Mouse (Mus musculus) midbrain, postnatal 0 days (tissue): ENCODE data around the gene Aagab. TPM values are rescaled to one million over a fixed set of nuclear protein-coding genes. Genes with fewer than 3 reads are reported as not detected.

Source experiments
- ATAC-seq: fragments of 200-750 bp; cut with Nextera tagmentation; 2 replicates; pipeline ENCODE4 v1.8.0; 2017; ENCODE audit warnings: moderate number of reproducible peaks, mild to moderate bottlenecking, moderate TSS enrichment, moderate library complexity; ENCODE audit not compliant: low FRiP score
- DNase-seq: peaks from one replicate; pipeline ENCODE4 v3.0.0-alpha.2; 2015; ENCODE audit warnings: low spot score
- H3K27ac ChIP-seq: fragments of 300-500 bp; sonication (generic); 2 replicates; pipeline ENCODE4 v1.5.1; 2014; ENCODE audit warnings: low read depth, mild to moderate bottlenecking, low read length, mixed read lengths
- H3K27me3 ChIP-seq: fragments of 300-500 bp; sonication (generic); 2 replicates; pipeline ENCODE4 v1.6.1; 2014; ENCODE audit warnings: low read length, control low read depth, mixed read lengths; ENCODE audit not compliant: insufficient read depth
- H3K36me3 ChIP-seq: fragments of 300-500 bp; sonication (generic); 2 replicates; pipeline ENCODE4 v1.6.1; 2014; ENCODE audit warnings: low read length, control low read depth, mixed read lengths; ENCODE audit not compliant: insufficient read depth
- H3K4me1 ChIP-seq: fragments of 300-500 bp; sonication (generic); 2 replicates; pipeline ENCODE4 v1.6.1; 2014; ENCODE audit warnings: mild to moderate bottlenecking, control low read depth, antibody characterized with exemption, low read length, mixed read lengths; ENCODE audit not compliant: insufficient read depth
- H3K4me2 ChIP-seq: fragments of 300-500 bp; sonication (generic); 2 replicates; pipeline ENCODE4 v1.6.1; 2014; ENCODE audit warnings: low read depth, mild to moderate bottlenecking, low read length, mixed read lengths; ENCODE audit not compliant: poor library complexity, severe bottlenecking
- H3K4me3 ChIP-seq: fragments of 300-500 bp; sonication (generic); 2 replicates; pipeline ENCODE4 v1.5.1; 2014; ENCODE audit warnings: low read depth, mild to moderate bottlenecking, low read length, moderate library complexity
- H3K9ac ChIP-seq: fragments of 300-500 bp; sonication (generic); replicated peaks from 2 replicates; pipeline ENCODE4 v1.6.1; 2014; ENCODE audit warnings: mild to moderate bottlenecking, low read length, moderate library complexity, mixed read lengths; ENCODE audit not compliant: poor library complexity, severe bottlenecking
- H3K9me3 ChIP-seq: fragments of 300-500 bp; sonication (generic); 2 replicates; pipeline ENCODE4 v1.6.1; 2016; ENCODE audit warnings: low read length, control low read depth
- CTCF ChIP-seq: IDR thresholded peaks from 2 replicates; pipeline ENCODE4 v1.5.1; 2016; ENCODE audit warnings: antibody characterized with exemption, mild to moderate bottlenecking
- WGBS: fragments of 180-500 bp; shearing (Covaris S2); extraction: QIAGEN DNeasy Blood & Tissue Kit; methylation state at CpG from one replicate; pipeline ENCODE4 v1.1.7; 2014; 5-methylcytosine and 5-hydroxymethylcytosine counted together
- polyA plus RNA-seq: library from polyadenylated mRNA; unstranded; fragments of >200 nt; fragmentation: Nextera tagmentation; extraction: Ambion mirVana; gene quantifications from 2 replicates; pipeline ENCODE4 v1.2.1, GENCODE M21; 2015
- total RNA-seq: library from RNA; depleted of rRNA; stranded (reverse); fragments of >200 nt; gene quantifications from 2 replicates; pipeline ENCODE4 v1.2.3, GENCODE M21; 2014

Gene Aagab
- total and polyA plus RNA-seq, 2 experiments from 2014 or later, result 39.1 to 58.9 TPM

DNA sequence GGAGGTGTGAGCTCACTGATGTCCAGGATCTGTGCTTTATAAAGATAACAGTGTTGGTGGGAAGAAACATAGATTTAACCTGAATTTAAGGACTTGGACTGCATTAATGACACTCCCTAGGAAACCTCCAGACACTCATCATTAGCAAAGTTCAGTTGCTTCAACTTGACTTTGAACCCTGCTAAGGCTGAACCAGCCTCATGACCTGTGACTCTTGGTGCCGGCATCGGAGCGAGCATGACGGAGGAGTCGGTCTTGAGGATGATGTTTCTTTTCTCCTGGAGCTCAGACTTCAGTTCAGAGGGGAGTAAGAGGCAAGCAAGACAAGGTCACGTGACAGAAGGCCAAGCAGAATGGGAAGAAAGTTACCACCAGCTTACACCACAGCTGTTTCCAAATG lies 41.6 kb downstream of the Aagab start:
- ATAC-seq, result no peak
- WGBS, result 94% methylated on average over 6 of the region's 6 CpGs

DNA sequence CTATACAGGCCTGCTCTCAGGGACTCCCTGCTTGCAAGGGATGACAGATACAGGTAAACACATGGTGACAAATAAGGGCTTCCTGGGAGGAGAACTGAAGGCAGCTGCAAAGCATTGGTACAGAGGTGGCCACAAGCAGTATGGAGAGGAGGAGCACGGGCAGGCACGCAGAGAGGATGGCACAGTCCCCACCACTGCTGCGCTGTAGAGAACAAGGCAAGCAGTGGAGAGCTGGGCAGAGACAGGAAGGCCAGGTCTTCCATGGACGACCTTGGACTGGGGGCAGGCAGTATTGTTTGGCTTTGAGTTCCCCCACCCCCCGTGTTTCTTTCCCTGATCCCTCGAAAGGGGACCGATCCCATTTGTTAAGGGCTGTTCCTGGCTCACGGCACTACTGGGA lies 42.6 kb downstream of the Aagab start:
- no peak for TF ChIP-seq CTCF
- no peaks in the 10 kb centered on the region for H3K4me1 ChIP-seq
- H3K27ac ChIP-seq, result no peak overlapping the region
- H3K9me3 ChIP-seq, result no peaks in the 10 kb centered on the region
- peaks cover 15% of the 10 kb centered on the region for H3K36me3 ChIP-seq
- 78% methylated on average over 8 of the region's 8 CpGs for WGBS
- no peak overlapping the region for H3K4me2 ChIP-seq
- DNase-seq, result no peak
- no peak for ATAC-seq
- H3K4me3 ChIP-seq, result no peak overlapping the region
- no peaks in the 10 kb centered on the region for H3K27me3 ChIP-seq
- H3K9ac ChIP-seq, result no peak overlapping the region

More for the DNA sequence above, 41.6 kb downstream of the Aagab start:
- H3K27me3 ChIP-seq, result no peaks in the 10 kb centered on the region
- DNase-seq, result no peak
- H3K9me3 ChIP-seq, result no peaks in the 10 kb centered on the region
- H3K27ac ChIP-seq, result no peak overlapping the region
- peaks cover 25% of the 10 kb centered on the region for H3K36me3 ChIP-seq
- no peak overlapping the region for H3K4me2 ChIP-seq
- no peak overlapping the region for H3K4me3 ChIP-seq
- H3K4me1 ChIP-seq, result no peaks in the 10 kb centered on the region
- no peak for TF ChIP-seq CTCF
- no peak overlapping the region for H3K9ac ChIP-seq

DNA sequence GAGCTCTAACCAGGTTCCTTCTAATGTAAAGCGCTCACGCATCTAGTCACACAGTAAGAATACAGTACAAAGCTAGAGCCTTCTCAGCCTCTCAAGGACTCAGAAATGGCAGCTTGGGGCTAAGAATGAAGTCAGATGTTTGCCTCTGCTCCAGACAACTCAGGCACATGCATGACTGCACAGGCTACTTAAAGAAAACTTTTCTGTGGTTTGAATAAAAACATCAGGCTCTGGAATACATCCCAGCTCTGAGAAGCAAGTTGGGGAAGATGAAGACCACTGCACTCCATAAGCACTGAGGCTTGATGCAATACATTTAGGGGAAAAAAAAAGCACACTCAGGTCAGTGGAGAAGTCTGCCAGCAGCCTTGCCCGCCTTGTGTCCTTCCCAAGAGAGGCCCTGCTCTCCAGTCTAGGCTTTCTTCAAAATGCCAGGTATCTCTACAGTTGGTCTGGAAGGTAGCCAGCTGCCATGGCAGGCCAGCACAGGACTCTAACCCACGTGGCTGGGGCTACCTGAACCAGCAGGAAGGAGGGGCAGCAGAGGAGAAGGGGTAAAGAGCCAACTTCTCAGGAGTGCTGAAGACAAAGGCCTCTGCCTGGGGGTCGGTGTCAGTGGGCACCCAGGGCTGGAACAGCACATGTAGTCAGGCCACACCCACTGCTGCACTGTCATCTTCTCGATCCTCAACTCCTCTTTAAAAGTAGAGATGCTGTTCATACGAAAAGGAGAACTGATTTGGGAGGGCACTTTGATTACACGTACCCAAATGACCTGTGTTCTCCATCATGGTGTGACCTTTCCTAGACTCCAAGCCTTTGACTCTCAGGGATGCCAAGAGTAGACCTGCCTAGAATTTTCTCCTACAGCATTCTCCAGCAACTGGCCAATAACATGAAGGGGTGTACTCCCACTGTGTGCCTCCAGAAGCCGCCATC lies 45.4 kb downstream of the Aagab start:
- WGBS, result 83% methylated on average over 9 of the region's 9 CpGs
- Histone ChIP-seq H3K9me3 (no peaks in the 10 kb centered on the region), H3K9ac (no peak overlapping the region), H3K27ac (no peak overlapping the region), H3K36me3 (0 out of 2 replicates have a peak, but pooled peaks cover 3% of the 10 kb centered on the region), H3K4me1 (no peaks in the 10 kb centered on the region), H3K4me3 (no peak overlapping the region), H3K27me3 (no peaks in the 10 kb centered on the region), H3K4me2 (no peak overlapping the region)
- TF ChIP-seq CTCF, result no peak
- no peak for DNase-seq
- no peak for ATAC-seq

DNA sequence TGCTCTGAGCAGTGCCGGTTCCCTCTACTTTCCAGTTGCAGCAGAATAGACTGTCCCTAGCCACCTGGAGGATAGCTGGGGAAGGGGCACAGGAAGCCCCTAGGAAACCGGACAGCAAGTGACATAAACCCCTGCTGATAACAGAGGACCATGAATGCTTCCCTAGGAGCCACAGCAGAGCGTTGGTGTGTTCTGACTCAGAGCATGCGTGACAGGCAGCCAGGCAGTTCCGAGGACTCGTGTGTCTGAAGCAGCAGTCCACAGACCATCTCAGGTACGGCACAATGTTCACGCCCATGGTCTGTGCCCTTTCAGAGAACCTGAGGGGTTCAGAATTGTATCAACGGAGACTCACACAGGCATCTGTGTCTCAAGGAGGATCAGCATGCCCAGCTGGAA lies 46.1 kb downstream of the Aagab start:
- Histone ChIP-seq H3K27ac (no peak overlapping the region), H3K4me3 (no peak overlapping the region), H3K36me3 (no peaks in the 10 kb centered on the region), H3K9ac (no peak overlapping the region), H3K9me3 (no peaks in the 10 kb centered on the region), H3K4me2 (no peak overlapping the region), H3K4me1 (no peaks in the 10 kb centered on the region; the same call in 1 of the 2 replicates), H3K27me3 (no peaks in the 10 kb centered on the region)
- ATAC-seq (no peak), DNase-seq (no peak)
- no peak for TF ChIP-seq CTCF
- WGBS, result 86% methylated on average over 9 of the region's 9 CpGs

DNA sequence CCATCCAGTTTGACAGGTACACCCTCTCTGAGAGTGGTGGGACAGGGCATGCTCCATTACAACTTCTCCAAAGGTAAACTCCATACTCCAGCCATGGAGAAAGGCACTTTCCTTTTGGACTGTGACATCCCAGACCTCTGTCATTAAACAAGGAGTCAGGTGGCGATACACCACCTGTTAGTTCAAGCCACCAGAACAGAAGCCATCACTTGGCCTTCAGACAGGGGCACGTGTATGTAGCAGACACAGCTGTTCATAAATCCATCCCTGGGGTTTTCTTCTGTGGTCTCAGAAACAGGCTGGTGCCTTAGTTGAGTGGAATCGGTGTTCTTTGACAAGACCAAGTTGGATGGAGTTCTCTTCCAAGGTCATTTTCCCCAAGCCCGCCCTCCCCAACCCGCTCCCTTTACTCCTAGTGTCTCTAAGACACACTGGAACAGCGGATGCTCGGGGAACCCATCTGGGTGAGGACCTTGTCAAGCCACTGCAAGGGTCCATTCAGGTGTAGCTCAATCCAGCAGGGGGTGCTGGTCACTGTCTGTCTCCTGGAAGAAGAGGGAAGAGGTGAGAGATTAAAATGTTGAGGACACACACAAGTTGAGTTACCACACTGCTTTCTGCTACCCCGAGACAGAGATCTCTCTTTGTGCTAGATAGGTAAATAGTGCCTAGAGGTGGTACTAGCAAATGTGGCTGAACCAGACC lies 47.5 kb downstream of the Aagab start:
- Histone ChIP-seq H3K9ac (no peak overlapping the region), H3K27me3 (no peaks in the 10 kb centered on the region), H3K4me2 (no peak overlapping the region), H3K4me1 (no peaks in the 10 kb centered on the region; the same call in 1 of the 2 replicates), H3K27ac (no peak overlapping the region), H3K4me3 (no peak overlapping the region), H3K9me3 (no peaks in the 10 kb centered on the region), H3K36me3 (no peaks in the 10 kb centered on the region)
- ATAC-seq (no peak), DNase-seq (no peak)
- WGBS, result 88% methylated on average over 8 of the region's 8 CpGs
- TF ChIP-seq CTCF, result peak; percentile 54

DNA sequence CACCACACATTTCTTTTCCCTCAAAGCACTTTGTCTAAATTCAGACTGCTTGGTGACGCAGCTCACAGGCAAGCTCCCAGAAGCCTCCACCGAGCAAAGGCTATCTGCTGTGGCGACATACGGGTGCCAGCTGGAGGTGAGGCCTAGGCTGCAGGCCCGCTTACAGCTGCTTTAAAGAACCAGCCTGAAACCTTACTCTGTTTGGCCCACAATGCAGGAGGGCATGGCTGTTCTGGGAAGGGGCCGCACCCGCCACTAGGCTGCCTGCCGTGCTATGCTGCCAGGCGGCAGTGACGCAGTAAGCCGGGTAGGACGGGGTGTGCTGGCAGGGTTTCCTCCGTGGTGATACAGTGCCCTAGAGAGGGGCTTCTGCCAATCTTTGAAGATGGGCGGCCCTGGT lies 48.4 kb downstream of the Aagab start:
- H3K9ac ChIP-seq, result no peak overlapping the region
- no peaks in the 10 kb centered on the region for H3K27me3 ChIP-seq
- 66% methylated on average over 14 of the region's 14 CpGs for WGBS
- H3K4me2 ChIP-seq, result no peak overlapping the region
- H3K4me1 ChIP-seq, result no peaks in the 10 kb centered on the region; the same call in 1 of the 2 replicates
- ATAC-seq (no peak), DNase-seq (no peak)
- no peak overlapping the region for H3K4me3 ChIP-seq
- TF ChIP-seq CTCF, result no peak
- H3K36me3 ChIP-seq, result no peaks in the 10 kb centered on the region
- no peaks in the 10 kb centered on the region for H3K9me3 ChIP-seq
- H3K27ac ChIP-seq, result no peak overlapping the region
